Mouse (Mus musculus) lung, postnatal 0 days (tissue): ENCODE results near the gene Abca15. TPM values are rescaled to one million over a fixed set of nuclear protein-coding genes. Genes with fewer than 3 reads are reported as not detected.

Experiments used
- ATAC-seq: fragments of 200-750 bp; cut with Nextera tagmentation; 2 replicates; pipeline ENCODE4 v1.8.0; 2017; ENCODE audit warnings: moderate library complexity
- DNase-seq: peaks from one replicate; pipeline ENCODE4 v3.0.0-alpha.2; 2016; ENCODE audit warnings: low spot score
- H3K27ac ChIP-seq: fragments of 300-500 bp; sonication (generic); 2 replicates; pipeline ENCODE4 v1.5.1; 2014; ENCODE audit warnings: antibody characterized with exemption, mild to moderate bottlenecking, low read length, mixed read lengths
- H3K27me3 ChIP-seq: fragments of 300-500 bp; sonication (generic); replicated peaks from 2 replicates; pipeline ENCODE4 v1.6.1; 2014; ENCODE audit warnings: low read length, mixed read lengths; ENCODE audit not compliant: insufficient read depth
- H3K36me3 ChIP-seq: fragments of 300-500 bp; sonication (generic); 2 replicates; pipeline ENCODE4 v1.6.1; 2014; ENCODE audit warnings: low read length, mixed read lengths; ENCODE audit not compliant: insufficient read depth
- H3K4me1 ChIP-seq: fragments of 300-500 bp; sonication (generic); 2 replicates; pipeline ENCODE4 v1.6.1; 2014; ENCODE audit warnings: antibody characterized with exemption, low read depth, low read length, mixed read lengths; ENCODE audit not compliant: insufficient read depth
- H3K4me2 ChIP-seq: fragments of 300-500 bp; sonication (generic); replicated peaks from 2 replicates; pipeline ENCODE4 v1.6.1; 2014; ENCODE audit warnings: low read depth, mild to moderate bottlenecking, low read length, moderate library complexity, mixed read lengths
- H3K4me3 ChIP-seq: fragments of 300-500 bp; sonication (generic); 2 replicates; pipeline ENCODE4 v1.5.1; 2014; ENCODE audit warnings: low read depth, low read length
- H3K9ac ChIP-seq: fragments of 300-500 bp; sonication (generic); replicated peaks from 2 replicates; pipeline ENCODE4 v1.6.1; 2014; ENCODE audit warnings: low read depth, mild to moderate bottlenecking
- H3K9me3 ChIP-seq: fragments of 300-500 bp; sonication (generic); 2 replicates; pipeline ENCODE4 v1.6.1; 2016; ENCODE audit warnings: low read length, mixed read lengths
- CTCF ChIP-seq: IDR thresholded peaks from 2 replicates; pipeline ENCODE4 v1.5.1; 2016; ENCODE audit warnings: antibody characterized with exemption, mild to moderate bottlenecking
- EP300 ChIP-seq: IDR thresholded peaks from 2 replicates; pipeline ENCODE4 v1.6.1; 2016; ENCODE audit warnings: antibody characterized with exemption, mild to moderate bottlenecking, control low read depth
- WGBS: fragments of 180-500 bp; shearing (Covaris S2); extraction: QIAGEN DNeasy Blood & Tissue Kit; methylation state at CpG from one replicate; pipeline ENCODE4 v1.1.7; 2014; 5-methylcytosine and 5-hydroxymethylcytosine counted together
- polyA plus RNA-seq: library from polyadenylated mRNA; unstranded; fragments of >200 nt; fragmentation: Nextera tagmentation; extraction: Ambion mirVana; gene quantifications from 2 replicates; pipeline ENCODE4 v1.2.1, GENCODE M21; 2015

Gene Abca15
- polyA plus RNA-seq, 1 experiment from 2014 or later = not detected

GRCm38 (mm10) chr7:120361159-120361558 is 32.7 kb downstream of the Abca15 start:
- no peak for DNase-seq

DNA sequence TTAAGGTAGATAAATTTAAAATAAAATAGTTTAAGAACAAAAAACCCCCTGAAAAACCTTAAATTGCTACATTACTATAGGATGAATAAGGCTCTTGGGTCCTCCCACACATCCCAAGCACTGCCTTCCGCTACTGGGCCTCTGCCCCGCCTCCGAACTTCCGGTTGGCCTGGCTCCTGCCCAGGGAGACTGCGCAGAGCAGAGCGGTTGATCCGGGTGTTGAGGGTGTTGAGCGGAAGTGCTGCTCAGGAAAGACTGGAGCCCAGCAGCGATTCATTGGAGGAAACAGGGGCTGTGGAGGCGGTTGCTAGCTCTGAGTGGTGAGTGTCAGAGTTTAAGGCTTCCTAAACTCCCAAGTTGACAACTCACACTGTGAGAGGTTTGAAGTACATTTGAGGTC is 81.0 kb downstream of the Abca15 start, which contains the start of gene Abca16:
Gene Abca16 (plus strand): TSS at position 201 of the 400 bp plus-strand sequence.
- DNase-seq (no peak), ATAC-seq (no peak)
- Histone ChIP-seq H3K4me1 (no peaks in the 10 kb centered on the region), H3K4me2 (no peak within 1 kb of the TSS), H3K27me3 (no peaks in the 10 kb centered on the region), H3K27ac (no peak within 1 kb of the TSS), H3K9ac (no peak within 1 kb of the TSS), H3K4me3 (no peak within 1 kb of the TSS), H3K9me3 (no peaks in the 10 kb centered on the region), H3K36me3 (no peaks in the 10 kb centered on the region)
- TF ChIP-seq CTCF (no peak), EP300 (no peak)
- 71% methylated on average over 10 of the region's 10 CpGs for WGBS

More at GRCm38 (mm10) chr7:120361159-120361558, 32.7 kb downstream of the Abca15 start:
- Histone ChIP-seq H3K4me3 (no peak overlapping the region), H3K27me3 (no peaks in the 10 kb centered on the region), H3K9me3 (no peaks in the 10 kb centered on the region), H3K36me3 (no peaks in the 10 kb centered on the region), H3K4me2 (no peak overlapping the region), H3K9ac (no peak overlapping the region), H3K27ac (no peak overlapping the region), H3K4me1 (no peaks in the 10 kb centered on the region)
- WGBS = 39% methylated on average over 13 of the region's 13 CpGs
- no peak for ATAC-seq
- peak; percentile 10; the same call in 1 of the 2 replicates for TF ChIP-seq CTCF
- no peak for TF ChIP-seq EP300

DNA sequence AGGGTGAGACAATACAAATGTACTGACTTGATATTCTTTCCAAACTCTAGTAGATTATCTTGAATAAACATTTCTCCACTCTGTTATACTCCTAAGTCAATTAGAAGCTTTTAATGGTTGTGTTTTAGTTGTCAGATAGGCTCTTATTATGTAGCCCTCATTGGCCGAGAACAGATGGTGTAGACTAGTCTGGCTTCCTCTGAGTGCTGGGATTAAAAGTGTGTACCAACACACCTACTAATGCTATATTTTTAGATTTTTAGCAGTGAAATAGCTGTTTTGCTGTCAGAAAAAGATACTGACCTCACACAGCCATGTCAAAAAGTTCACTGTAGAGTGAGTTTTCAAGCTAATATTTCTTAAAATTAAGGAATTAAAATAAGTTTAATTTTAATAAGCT is 83.9 kb downstream of the Abca15 start:
- 71% methylated on average over 1 of the region's 1 CpGs for WGBS
- H3K27me3 ChIP-seq = no peaks in the 10 kb centered on the region

DNA sequence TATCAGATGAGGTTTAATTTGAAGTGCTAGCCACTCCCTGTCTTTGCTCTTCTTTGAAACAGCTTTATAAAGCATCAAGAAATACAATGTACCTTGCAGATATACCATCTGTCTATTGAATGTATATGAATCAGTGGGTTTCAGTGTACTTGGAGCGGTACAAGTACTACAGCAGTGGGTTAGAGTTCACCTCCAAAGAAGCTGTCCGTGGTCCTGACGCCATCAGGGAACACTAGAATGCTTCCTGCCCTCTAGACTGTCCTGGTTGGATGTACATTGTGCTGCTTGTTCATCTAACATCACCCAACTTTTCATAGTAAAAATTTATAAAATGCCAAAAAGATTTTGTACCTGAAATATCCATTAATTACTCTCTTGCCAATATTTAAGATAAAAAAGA is 98.2 kb downstream of the Abca15 start:
- Histone ChIP-seq H3K4me2 (no peak overlapping the region), H3K4me1 (no peaks in the 10 kb centered on the region), H3K4me3 (no peak overlapping the region), H3K9ac (no peak overlapping the region), H3K9me3 (no peaks in the 10 kb centered on the region), H3K27ac (no peak overlapping the region), H3K36me3 (no peaks in the 10 kb centered on the region), H3K27me3 (no peaks in the 10 kb centered on the region)
- 23% methylated on average over 3 of the region's 3 CpGs for WGBS
- DNase-seq (no peak), ATAC-seq (no peak)
- no peak for TF ChIP-seq CTCF
- no peak for TF ChIP-seq EP300

More for the DNA sequence above, 83.9 kb downstream of the Abca15 start:
- no peak overlapping the region for H3K4me3 ChIP-seq
- TF ChIP-seq EP300 (no peak), CTCF (no peak)
- no peak overlapping the region for H3K4me2 ChIP-seq
- no peak for ATAC-seq
- no peak overlapping the region for H3K27ac ChIP-seq
- H3K36me3 ChIP-seq = no peaks in the 10 kb centered on the region
- no peak overlapping the region for H3K9ac ChIP-seq
- no peaks in the 10 kb centered on the region for H3K9me3 ChIP-seq
- no peak for DNase-seq
- no peaks in the 10 kb centered on the region for H3K4me1 ChIP-seq

DNA sequence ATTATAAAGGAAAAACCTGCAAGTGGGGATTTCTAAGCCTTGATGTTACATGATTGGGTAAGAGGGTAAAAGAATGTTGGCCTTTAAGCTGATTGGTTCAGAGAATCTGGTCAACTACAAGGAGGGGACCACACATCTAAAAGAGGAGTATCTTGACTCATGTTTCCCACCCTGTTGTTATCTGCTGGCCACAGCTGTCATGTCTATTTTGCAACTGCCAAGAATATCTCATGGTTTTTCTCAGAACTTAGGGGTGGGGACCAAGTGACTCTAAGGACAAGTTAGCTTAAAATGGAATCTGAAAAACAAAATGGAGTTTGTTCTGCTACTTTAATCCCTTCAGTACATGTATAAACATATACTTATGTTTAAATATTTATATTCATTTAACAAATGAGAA is 103.0 kb downstream of the Abca15 start:
- DNase-seq (no peak), ATAC-seq (no peak)
- Histone ChIP-seq H3K27me3 (no peaks in the 10 kb centered on the region), H3K9ac (no peak overlapping the region), H3K4me1 (no peaks in the 10 kb centered on the region), H3K9me3 (no peaks in the 10 kb centered on the region), H3K36me3 (no peaks in the 10 kb centered on the region), H3K27ac (no peak overlapping the region), H3K4me2 (no peak overlapping the region), H3K4me3 (no peak overlapping the region)
- TF ChIP-seq CTCF (no peak), EP300 (no peak)

Other genes with a start within 250 kb of the Abca15 start
- 2.9 and 3.2 TPM in 2 replicates for gene Dnah3, start 233.4 kb upstream of the Abca15 start, polyA plus RNA-seq
- 75.5 and 79.4 TPM in 2 replicates for gene Tmem159, start 226.3 kb upstream of the Abca15 start, polyA plus RNA-seq
- gene Zp2, start 183.4 kb upstream of the Abca15 start, polyA plus RNA-seq = not detected in 2 replicates
- gene Anks4b, start 154.8 kb upstream of the Abca15 start, polyA plus RNA-seq = not detected in 2 replicates
- gene Crym, start 126.6 kb upstream of the Abca15 start, polyA plus RNA-seq = 2.1 and 2.4 TPM in 2 replicates
- gene Abca14, start 124.7 kb upstream of the Abca15 start, polyA plus RNA-seq = 0.23 and 0.35 TPM in 2 replicates
- gene Abca16, start 81.0 kb downstream of the Abca15 start, polyA plus RNA-seq = not detected in 2 replicates